Mouse (Mus musculus): ENCODE data around the gene Zbtb43. TPM values are rescaled to one million over a fixed set of nuclear protein-coding genes. Genes with fewer than 3 reads are reported as not detected.

The Zbtb43 gene
- 10 to 100 TPM; 16.2 to 16.6 TPM for total RNA-seq (2021)
- long read RNA-seq, experiment 1, full-length matches to known transcripts = 9 of 14 reads
- long read RNA-seq, experiment 1, partial matches to known transcripts = 0 of 14 reads
- long read RNA-seq, experiment 1, other reads (novel, unspliced or antisense) = 5 of 14 reads
- long read RNA-seq, experiment 2, full-length matches to known transcripts = 4 of 14 reads
- long read RNA-seq, experiment 2, partial matches to known transcripts = 0 of 14 reads
- long read RNA-seq, experiment 2, other reads (novel, unspliced or antisense) = 10 of 14 reads

GRCm38 (mm10) chr2:33468466-33469097 lies at the start of gene Zbtb43:
Zbtb43 (minus strand) TSS chr2:33468559.
- peak; percentile 97 to 99 for DNase-seq

GRCm38 (mm10) chr2:33515856-33516255 lies 47.5 kb upstream of the Zbtb43 start:
- DNase-seq = no peak

GRCm38 (mm10) chr2:33515431-33515830 lies 47.1 kb upstream of the Zbtb43 start:
- DNase-seq = no peak

DNA sequence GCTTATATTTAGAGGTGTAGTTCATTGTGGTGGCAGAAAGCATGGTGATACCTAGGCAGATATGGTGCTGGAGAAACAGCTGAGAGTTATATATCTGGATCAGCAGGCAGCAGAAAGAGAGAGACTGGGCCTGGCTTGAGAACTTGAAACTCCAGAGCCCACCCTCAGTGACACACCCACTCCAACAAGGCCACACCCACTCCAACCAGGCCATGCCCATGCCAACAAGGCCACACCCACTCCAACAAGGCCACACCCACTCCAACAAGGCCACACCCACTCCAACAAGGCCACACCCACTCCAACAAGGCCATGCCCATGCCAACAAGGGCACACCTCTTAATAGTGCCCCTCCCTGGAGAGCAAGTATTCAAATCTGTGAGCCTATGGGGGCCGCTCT lies 42.4 kb upstream of the Zbtb43 start:
- DNase-seq = no peak

GRCm38 (mm10) chr2:33502602-33503001 lies 34.2 kb upstream of the Zbtb43 start:
- DNase-seq = no peak

GRCm38 (mm10) chr2:33498280-33498679 lies 29.9 kb upstream of the Zbtb43 start:
- DNase-seq = no peak

DNA sequence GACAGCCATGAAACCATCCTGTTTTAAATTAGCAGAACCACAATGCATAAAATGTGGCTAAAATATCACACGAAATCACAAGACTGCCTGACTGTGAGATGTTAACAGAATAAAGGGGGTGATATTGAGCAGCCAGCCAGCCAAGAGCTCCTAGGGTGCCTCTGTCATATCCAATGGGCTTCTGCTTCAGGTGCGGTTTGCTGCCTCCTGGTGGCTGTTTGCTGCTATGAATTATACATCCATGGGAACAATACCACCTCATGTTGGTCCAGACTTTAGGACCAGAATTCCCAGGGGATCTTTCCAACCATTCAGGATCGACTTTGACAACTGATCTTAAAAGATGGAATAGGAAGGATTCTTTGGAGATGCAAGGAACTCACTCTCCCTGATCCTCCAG lies 27.3 kb upstream of the Zbtb43 start:
- no peak for DNase-seq

DNA sequence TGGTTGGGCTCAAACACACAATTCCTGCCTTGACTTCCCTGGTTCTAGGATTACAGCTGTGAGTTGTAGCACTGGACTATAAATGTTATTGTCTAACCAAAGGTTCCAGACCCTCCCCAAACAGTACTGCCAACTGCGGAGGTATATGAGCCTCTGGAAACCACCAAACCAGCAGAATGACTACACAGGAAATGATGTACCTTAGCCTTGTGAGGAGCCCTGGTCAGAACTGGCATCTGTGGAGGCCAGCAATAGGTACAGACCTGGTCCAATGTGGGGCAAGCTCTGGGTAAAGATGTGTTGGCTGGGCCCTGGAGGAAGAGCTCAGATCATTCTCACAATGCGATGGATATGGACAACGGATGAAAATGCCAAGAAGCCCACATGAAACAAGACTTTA lies 23.7 kb upstream of the Zbtb43 start:
- DNase-seq = no peak

GRCm38 (mm10) chr2:33489565-33489964 lies 21.2 kb upstream of the Zbtb43 start:
- DNase-seq = no peak

GRCm38 (mm10) chr2:33487332-33487731 lies 19.0 kb upstream of the Zbtb43 start:
- DNase-seq = no peak

- peak; percentile 43 to 85 for DNase-seq
Observed at GRCm38 (mm10) chr2:33486866-33487265, 18.5 kb upstream of the Zbtb43 start.

DNA sequence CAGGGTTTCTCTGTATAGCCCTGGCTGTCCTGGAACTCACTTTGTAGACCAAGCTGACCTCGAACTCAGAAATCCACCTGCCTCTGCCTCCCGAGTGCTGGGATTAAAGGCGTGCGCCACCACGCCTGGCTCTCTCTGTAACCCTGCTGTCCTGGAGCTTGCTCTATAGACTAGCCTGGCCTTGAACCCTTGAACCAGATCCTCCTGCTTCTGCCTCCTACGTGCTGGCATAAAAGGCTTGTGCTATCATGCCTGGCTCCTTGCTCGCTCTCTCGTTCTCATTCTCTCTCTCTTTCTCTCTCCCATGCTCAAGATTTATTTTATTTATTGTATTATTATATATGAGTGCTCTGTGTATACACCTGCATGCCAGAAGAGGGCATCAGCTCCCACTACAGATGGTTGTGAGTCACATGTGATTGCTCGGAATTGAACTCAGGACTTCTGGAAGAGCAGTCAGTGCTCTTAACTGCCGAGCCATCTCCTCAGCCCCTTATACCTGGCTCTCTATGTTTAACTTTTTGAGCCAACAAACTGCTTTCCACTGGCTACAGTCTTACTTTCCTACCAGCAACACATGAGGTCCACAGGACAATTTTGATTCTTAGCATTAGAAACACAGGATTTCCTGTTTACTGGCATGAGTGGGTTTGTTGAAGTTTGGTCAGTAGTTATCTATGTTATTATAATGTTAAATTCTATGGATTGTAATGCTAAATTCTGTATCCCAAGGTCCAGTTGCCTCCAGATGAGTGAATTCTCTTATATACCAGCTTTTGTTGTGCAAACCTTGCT lies 9.8 kb upstream of the Zbtb43 start:
- no peak for DNase-seq

DNA sequence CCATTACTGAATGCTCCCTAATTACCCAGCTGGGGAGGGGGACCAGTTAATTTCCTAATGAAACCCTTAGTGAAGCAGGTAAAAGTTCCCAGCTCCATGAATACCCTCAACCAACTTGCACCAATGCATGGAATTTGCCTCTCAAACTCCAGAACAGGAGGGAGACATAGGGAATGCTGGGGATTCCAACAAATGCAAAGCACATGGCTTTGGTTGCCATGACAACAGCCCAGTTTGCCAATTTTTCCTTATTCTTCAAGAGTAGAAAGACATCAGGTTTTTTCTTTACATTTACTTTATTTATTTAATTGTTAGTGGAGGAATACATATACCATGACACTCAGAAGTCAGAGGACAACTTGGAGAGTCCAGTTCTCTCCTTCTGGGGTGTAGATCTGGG lies 7.6 kb upstream of the Zbtb43 start:
- no peak for DNase-seq

DNA sequence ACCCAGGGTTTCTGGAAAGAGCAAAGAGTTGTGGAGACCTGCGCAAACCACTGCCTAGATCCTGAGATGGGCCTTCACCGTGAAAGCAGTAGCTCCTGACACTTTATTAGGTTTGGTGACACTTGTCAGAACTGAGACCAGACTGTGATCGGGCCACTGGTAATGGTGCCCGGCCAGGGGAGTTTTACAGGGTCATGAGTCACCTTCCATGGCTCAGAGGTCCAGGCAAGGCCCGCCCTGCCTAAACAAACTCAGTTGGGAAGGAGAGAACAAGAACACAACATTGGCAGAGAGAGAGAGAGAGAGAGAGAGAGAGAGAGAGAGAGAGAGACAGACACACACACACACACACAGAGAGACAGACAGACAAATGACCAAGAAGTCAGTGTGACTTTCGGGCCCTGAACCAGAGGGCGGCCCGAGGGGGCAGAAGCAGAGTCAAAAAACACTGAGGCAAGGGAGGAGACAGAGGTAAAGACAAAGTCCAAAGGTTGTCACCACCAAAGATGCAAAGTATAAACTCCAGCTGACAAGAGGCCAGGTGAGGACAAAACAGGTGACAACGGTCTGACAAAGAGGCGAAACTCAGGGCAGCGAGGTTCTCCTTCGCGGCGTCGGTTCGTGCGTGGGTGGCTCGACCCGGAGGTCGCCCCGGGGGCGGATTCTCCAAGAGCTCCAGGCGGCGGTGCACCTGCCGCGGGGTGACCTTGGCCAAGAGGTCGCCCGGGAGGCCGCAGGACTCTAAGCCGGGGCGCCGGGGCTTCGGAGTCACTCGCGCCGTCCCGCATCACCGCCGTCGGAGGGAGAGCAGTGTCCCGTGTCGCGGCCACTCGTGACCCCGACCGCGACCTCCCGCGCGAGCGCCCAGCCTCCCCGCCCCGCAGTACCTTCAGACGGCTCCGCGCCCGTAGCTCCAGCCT lies 553 bp downstream of the Zbtb43 start:
- DNase-seq = no peak

- peak; percentile 38 to 56 for DNase-seq
Observed at GRCm38 (mm10) chr2:33465966-33466365, 2.4 kb downstream of the Zbtb43 start.

DNA sequence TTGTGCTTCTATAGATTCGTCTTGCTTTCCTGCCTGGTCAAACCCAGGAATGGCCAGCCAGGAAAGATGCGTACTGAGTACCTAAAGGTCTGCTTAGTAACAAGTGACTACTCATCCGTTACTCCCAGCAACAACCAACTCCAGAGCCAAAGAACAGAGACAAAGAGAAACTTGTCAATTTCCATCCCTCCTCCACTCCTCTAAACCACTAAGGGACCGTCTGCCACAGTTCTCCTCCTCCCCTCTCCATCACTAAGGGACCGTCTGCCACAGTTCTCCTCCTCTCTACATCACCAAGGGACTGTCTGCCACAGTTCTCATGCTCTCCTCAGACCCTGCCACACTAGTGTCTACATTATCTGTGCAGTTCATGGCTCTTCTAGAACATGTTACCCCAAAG lies 3.1 kb downstream of the Zbtb43 start:
- no peak for DNase-seq

- no peak for DNase-seq
Observed at GRCm38 (mm10) chr2:33462066-33462465, 6.3 kb downstream of the Zbtb43 start.

- DNase-seq = no peak
Observed at GRCm38 (mm10) chr2:33461066-33461465, 7.3 kb downstream of the Zbtb43 start.

DNA sequence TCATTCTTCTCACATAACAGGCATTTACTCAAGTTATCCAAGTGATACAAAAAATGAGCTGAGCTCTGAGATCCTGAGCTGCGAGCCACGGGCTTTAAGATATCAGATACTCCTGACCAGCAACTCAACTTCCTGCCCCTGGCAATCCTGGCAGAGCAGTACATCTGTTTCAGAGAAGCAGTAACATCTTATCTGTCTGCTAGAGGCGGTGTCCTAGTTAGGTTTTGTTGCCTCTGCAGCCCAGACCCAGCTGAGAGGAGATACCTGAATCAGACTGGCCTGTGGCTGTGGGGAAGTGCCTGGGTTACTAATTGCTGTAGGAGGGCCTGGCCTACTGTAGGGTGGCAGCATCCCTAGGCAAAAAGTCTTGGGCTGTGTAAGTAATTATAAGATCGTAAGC lies 8.7 kb downstream of the Zbtb43 start:
- no peak for DNase-seq

- DNase-seq = no peak
Observed at GRCm38 (mm10) chr2:33456696-33457095, 11.7 kb downstream of the Zbtb43 start.

DNA sequence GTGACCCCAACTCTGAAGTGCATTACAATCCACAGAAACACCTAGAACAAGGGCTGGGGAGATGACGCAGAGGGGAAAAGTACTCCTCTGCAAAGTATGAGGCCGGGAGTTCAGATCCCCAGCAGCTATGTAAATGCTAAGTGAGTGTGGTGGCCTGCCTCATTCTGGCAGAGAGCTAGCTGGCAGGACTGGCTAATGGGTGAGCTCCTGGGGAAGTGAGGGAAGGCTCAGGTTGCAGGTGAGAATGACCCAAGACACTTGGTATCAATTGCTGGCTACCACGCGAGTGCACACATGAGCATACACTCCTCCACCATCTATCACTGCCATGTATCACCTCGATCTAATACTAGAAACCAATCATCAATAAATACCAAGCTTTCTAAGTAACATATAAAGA lies 12.1 kb downstream of the Zbtb43 start:
- DNase-seq = no peak

DNA sequence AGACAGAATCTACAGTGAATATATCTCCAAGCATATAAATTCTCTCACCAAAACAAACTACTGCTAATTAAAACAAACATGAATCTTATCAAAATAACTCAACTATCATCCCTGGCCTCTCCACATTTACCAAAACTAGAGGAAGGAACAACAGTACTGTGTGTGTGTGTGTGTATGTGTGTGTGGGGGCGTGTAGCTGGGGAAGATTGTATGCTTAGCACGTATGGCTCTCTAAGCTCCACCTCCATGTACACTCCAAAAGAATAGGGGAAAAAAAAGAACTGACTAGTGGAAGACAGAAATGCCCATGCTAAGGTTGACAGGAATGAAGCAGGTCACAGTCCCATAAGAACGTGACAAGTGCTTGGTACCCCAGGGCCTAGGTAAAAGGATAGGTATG lies 13.0 kb downstream of the Zbtb43 start:
- no peak for DNase-seq
